Mouse (Mus musculus): ENCODE results near the gene Ap5s1. TPM values are rescaled to one million over a fixed set of nuclear protein-coding genes. Genes with fewer than 3 reads are reported as not detected.

The Ap5s1 gene
- polyA plus RNA-seq, 1 experiment = 26.0 TPM

DNA sequence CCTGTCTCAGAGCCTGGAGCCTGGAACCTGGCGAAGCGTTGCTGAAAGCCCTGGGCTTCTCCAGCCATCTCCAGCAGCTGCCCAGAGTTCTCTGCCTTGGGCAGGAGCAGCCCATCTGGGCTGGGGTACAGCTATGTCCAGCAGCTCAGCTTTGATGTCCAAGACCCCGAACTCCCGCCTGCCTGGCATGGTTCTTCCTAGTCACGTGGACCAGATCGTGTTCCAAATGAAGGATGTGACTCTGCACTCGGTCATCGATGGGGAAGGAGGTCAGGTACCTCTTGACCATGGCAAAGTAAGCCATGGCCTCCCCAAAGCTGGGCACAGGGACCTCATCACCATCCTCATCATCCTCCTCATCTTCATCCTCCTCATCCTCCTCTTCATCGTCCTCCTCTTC, 28.9 kb upstream of the Ap5s1 start:
- Histone ChIP-seq H3K4me3 (ENCODE audit: insufficient read depth, low read depth, low read length) (peak overlapping the region; percentile 86), H3K4me1 (ENCODE audit: control insufficient read depth, insufficient read depth, insufficient read length, low read length) (peaks cover 26% of the 10 kb centered on the region), H3K27ac (replicated peaks; ENCODE audit: low read depth, low read length) (peak overlapping the region; percentile 87; the same call in 1 of the 2 replicates)

- peaks cover 26% of the 10 kb centered on the region for H3K4me1 ChIP-seq (ENCODE audit: control insufficient read depth, insufficient read depth, insufficient read length, low read length)
- H3K27ac ChIP-seq (replicated peaks; ENCODE audit: low read depth, low read length) = peak overlapping the region; percentile 80
- H3K4me3 ChIP-seq (ENCODE audit: insufficient read depth, low read depth, low read length) = peak overlapping the region; percentile 86
These were observed 28.0 kb upstream of the Ap5s1 start for GRCm38 (mm10) chr2:131178828-131179245.

DNA sequence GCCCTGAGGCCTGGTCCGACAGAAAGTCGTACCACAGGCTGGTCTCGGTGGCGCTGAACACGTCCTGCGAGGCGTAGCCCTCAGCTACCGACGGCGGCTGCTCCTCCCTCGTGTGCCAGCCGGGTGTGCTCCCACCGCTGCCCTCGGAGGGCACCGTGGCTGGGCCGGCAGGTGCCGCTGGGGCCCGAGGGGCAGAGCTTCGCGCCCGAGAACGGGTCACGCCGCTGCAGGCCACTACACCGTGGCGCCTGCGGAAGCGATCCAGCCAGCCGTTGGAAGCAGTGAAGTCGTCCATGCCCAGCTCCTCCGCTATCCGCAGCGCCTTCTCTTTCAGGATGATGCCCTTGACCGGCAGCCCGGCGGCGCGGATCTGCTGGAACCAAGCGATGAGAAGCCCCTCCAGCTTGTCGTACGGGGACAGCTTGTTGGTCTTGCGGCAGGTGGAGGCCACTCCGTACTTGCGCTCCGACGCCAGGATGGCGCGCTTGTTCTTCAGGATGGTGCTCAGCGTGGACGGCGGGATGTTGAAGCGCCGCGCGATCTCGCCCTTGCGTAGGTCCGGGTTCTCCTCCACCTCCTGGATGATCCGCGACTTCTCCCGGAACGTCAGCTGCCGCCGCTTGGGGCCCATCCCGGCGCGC, 27.5 kb upstream of the Ap5s1 start:
- peak overlapping the region; percentile 86 for H3K4me3 ChIP-seq (ENCODE audit: insufficient read depth, low read depth, low read length)
- H3K27ac ChIP-seq (replicated peaks; ENCODE audit: low read depth, low read length) = peak overlapping the region; percentile 80
- H3K4me1 ChIP-seq (ENCODE audit: control insufficient read depth, insufficient read depth, insufficient read length, low read length) = peaks cover 26% of the 10 kb centered on the region

- peak within 1 kb of the TSS; percentile 80 for H3K27ac ChIP-seq (replicated peaks; ENCODE audit: low read depth, low read length)
- peaks cover 24% of the 10 kb centered on the region for H3K4me1 ChIP-seq (ENCODE audit: control insufficient read depth, insufficient read depth, insufficient read length, low read length)
- peak within 1 kb of the TSS; percentile 86 for H3K4me3 ChIP-seq (ENCODE audit: insufficient read depth, low read depth, low read length)
These were observed 26.8 kb upstream of the Ap5s1 start, which contains the start of gene Cenpb for GRCm38 (mm10) chr2:131179990-131180587. Cenpb (minus strand) TSS chr2:131180067.

DNA sequence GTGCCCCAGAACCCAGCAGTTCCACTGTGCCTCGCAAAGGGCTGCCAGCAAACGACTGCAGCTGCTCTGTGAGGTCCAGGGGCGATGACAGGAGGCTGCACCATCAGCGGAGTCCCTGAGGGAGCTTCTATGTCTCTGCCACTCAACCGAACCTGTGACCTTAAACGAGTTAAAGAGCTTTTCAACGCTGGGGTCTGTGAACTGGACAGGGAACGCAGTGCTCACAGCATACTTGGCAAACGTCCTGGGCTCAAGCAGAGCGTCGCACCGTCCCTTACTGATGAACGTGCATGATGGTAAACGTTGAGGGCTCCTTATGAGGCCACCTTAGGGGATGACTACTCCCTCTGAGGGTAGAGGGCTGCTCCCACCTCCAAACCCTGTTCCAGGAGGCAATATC, 20.5 kb upstream of the Ap5s1 start:
- Histone ChIP-seq H3K4me1 (ENCODE audit: control insufficient read depth, insufficient read depth, insufficient read length, low read length) (no peaks in the 10 kb centered on the region; the same call in none of the 2 replicates), H3K4me3 (ENCODE audit: insufficient read depth, low read depth, low read length) (peak overlapping the region; percentile 65), H3K27ac (replicated peaks; ENCODE audit: low read depth, low read length) (no peak overlapping the region; the same call in 1 of the 2 replicates)

GRCm38 (mm10) chr2:131186771-131187601, 19.9 kb upstream of the Ap5s1 start, which contains the start of the genes Cdc25b and Spef1:
Cdc25b (plus strand) TSS chr2:131186949.
Spef1 (minus strand) TSS chr2:131187282.
- Histone ChIP-seq H3K4me1 (ENCODE audit: control insufficient read depth, insufficient read depth, insufficient read length, low read length) (no peaks in the 10 kb centered on the region; the same call in none of the 2 replicates), H3K27ac (replicated peaks; ENCODE audit: low read depth, low read length) (no peak within 1 kb of the TSS; the same call in 1 of the 2 replicates), H3K4me3 (ENCODE audit: insufficient read depth, low read depth, low read length) (peak within 1 kb of the TSS; percentile 65)

DNA sequence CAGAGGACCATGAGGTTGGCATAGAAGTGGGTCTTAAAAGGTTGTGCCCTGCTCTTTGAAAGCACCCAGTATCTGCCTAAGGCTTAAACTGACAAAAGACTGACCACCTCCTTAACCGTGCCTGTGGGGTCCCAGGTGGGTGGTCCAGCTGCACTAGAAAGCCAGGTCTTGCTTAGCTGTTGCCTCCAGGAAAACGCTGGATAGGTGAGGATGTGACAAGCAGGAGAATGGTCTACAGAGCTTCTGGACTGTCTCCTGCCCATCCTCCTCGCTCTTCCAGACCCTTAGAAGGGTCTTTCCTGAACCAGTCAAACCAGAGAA, 19.3 kb upstream of the Ap5s1 start:
- no peak overlapping the region for H3K27ac ChIP-seq (replicated peaks; ENCODE audit: low read depth, low read length)
- H3K4me3 ChIP-seq (ENCODE audit: insufficient read depth, low read depth, low read length) = peak overlapping the region; percentile 65
- no peaks in the 10 kb centered on the region; the same call in none of the 2 replicates for H3K4me1 ChIP-seq (ENCODE audit: control insufficient read depth, insufficient read depth, insufficient read length, low read length)

DNA sequence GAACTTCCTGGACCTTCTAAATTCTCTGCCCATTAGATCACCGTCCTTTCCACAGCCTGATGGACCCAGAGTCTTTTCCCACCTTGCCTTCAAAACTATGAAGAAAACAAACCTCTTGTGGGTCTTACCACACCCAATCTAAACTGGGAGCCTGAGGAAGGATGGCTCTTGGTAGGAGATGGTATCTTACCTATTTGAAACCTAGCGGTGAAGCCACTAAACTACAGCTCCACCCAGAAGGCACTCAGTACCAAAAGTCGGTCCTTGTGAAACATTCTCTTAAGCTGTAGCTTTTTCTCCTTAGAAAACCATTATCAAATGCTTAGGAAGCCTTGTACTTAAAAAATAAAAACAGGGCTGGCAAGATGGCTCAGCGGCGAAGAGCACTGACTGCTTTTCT, 18.6 kb upstream of the Ap5s1 start:
- Histone ChIP-seq H3K4me3 (ENCODE audit: insufficient read depth, low read depth, low read length) (no peak overlapping the region), H3K4me1 (ENCODE audit: control insufficient read depth, insufficient read depth, insufficient read length, low read length) (no peaks in the 10 kb centered on the region; the same call in none of the 2 replicates), H3K27ac (replicated peaks; ENCODE audit: low read depth, low read length) (no peak overlapping the region)

GRCm38 (mm10) chr2:131189521-131190309, 17.2 kb upstream of the Ap5s1 start:
- Histone ChIP-seq H3K4me1 (ENCODE audit: control insufficient read depth, insufficient read depth, insufficient read length, low read length) (no peaks in the 10 kb centered on the region; the same call in none of the 2 replicates), H3K27ac (replicated peaks; ENCODE audit: low read depth, low read length) (no peak overlapping the region), H3K4me3 (ENCODE audit: insufficient read depth, low read depth, low read length) (no peak overlapping the region)

GRCm38 (mm10) chr2:131190344-131191004, 16.4 kb upstream of the Ap5s1 start:
- H3K4me1 ChIP-seq (ENCODE audit: control insufficient read depth, insufficient read depth, insufficient read length, low read length) = no peaks in the 10 kb centered on the region; the same call in none of the 2 replicates
- H3K27ac ChIP-seq (replicated peaks; ENCODE audit: low read depth, low read length) = no peak overlapping the region
- H3K4me3 ChIP-seq (ENCODE audit: insufficient read depth, low read depth, low read length) = no peak overlapping the region

DNA sequence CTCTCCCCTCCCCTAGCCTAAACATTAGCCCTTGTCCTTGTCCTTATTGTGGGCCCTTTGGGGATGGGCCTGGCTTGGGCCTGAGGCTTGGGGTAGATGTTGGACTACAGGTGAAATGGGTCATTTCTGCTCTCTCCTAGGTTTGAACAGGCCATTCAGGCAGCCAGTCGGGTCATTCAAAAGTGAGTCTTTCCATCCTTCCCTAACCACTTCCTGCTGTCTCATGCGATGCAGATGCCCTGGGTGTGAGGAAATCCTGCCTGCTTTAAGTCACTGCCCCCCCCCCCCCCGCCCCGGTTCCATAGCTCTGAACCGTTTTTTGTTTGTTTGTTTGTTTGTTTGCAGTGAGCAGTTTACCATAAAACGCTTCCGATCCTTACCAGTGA, 15.9 kb upstream of the Ap5s1 start:
- no peak overlapping the region for H3K27ac ChIP-seq (replicated peaks; ENCODE audit: low read depth, low read length)
- no peak overlapping the region for H3K4me3 ChIP-seq (ENCODE audit: insufficient read depth, low read depth, low read length)
- H3K4me1 ChIP-seq (ENCODE audit: control insufficient read depth, insufficient read depth, insufficient read length, low read length) = no peaks in the 10 kb centered on the region; the same call in 1 of the 2 replicates

DNA sequence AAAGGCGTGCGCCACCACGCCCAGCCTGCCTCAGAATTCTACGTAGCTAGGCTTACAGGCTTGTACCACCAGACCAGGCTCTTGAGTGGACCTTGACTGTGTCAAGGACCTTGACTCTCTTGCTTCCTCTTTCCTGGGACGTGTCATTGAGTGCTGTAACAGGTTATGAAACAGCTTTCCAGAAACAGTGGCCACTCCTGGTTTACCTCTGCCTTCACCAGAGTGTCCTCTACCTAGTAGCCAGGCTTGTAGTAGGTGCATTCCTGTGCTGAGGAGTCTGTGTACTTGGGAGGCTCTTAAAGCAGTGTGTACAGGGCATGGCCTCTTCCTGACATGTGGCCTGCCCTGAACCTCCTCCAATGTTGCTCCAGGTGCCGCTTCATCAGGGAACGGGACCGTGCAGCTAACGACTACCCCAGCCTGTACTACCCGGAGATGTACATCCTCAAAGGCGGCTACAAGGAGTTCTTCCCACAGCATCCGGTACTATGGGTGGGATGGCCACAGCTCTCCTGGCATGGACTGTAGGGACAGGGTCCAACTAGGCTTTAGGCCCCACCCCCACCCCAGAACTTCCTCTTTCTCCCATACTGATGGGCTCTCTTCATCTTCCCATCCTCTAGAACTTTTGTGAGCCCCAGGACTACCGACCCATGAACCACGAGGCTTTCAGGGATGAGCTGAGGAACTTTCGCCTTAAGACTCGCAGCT, 10.1 kb upstream of the Ap5s1 start:
- H3K4me1 ChIP-seq (ENCODE audit: control insufficient read depth, insufficient read depth, insufficient read length, low read length) = peaks cover 2% of the 10 kb centered on the region; the same call in 1 of the 2 replicates
- H3K4me3 ChIP-seq (ENCODE audit: insufficient read depth, low read depth, low read length) = no peak overlapping the region
- H3K27ac ChIP-seq (replicated peaks; ENCODE audit: low read depth, low read length) = no peak overlapping the region

DNA sequence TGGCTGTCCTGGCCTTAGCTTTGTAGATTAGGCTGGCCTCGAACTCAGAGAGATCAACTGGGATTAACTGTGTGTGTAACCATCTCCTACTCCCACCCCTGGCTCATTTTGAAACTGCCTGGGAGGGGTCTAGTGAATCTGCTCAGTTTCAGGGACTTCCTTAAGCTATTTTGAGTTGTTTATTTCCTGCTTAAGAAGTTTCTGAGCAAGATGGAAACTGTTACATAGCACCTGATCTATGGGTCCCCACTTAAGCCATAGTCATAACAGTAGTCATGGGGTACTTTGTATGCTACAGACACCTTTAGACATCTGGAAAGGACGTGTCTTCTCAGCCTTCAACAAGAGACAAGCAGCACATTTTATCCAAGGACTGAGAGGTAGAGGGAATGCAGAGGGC, 6.2 kb upstream of the Ap5s1 start:
- H3K4me3 ChIP-seq (ENCODE audit: insufficient read depth, low read depth, low read length) = no peak overlapping the region
- H3K4me1 ChIP-seq (ENCODE audit: control insufficient read depth, insufficient read depth, insufficient read length, low read length) = peaks cover 15% of the 10 kb centered on the region
- 0 out of 2 replicates have a peak overlapping the region, but pooled peaks have one; percentile 1 for H3K27ac ChIP-seq (replicated peaks; ENCODE audit: low read depth, low read length)

DNA sequence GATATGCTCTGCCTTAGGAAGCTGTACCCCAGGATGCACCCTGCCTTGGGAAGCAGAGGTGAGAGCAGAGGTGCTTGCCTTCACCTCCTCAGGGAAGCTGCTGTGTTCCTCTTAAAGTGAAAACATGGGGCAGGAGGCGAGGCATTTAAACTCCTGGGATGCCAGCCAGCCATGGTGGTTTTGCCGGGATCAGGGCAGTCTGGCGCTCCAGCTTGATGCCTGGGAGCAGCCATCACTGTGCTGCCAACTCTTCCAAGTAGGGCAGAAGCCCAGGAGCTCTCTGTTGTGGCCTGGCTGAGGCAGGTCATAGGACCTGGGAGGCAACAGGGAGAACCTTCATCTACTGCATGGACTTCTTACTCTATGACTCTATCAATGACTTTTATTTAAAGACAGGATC, 5.6 kb upstream of the Ap5s1 start:
- H3K4me1 ChIP-seq (ENCODE audit: control insufficient read depth, insufficient read depth, insufficient read length, low read length) = peaks cover 15% of the 10 kb centered on the region
- H3K27ac ChIP-seq (replicated peaks; ENCODE audit: low read depth, low read length) = peak overlapping the region; percentile 81
- no peak overlapping the region for H3K4me3 ChIP-seq (ENCODE audit: insufficient read depth, low read depth, low read length)
